Mouse (Mus musculus): ENCODE data around the gene Galk2.

DNA sequence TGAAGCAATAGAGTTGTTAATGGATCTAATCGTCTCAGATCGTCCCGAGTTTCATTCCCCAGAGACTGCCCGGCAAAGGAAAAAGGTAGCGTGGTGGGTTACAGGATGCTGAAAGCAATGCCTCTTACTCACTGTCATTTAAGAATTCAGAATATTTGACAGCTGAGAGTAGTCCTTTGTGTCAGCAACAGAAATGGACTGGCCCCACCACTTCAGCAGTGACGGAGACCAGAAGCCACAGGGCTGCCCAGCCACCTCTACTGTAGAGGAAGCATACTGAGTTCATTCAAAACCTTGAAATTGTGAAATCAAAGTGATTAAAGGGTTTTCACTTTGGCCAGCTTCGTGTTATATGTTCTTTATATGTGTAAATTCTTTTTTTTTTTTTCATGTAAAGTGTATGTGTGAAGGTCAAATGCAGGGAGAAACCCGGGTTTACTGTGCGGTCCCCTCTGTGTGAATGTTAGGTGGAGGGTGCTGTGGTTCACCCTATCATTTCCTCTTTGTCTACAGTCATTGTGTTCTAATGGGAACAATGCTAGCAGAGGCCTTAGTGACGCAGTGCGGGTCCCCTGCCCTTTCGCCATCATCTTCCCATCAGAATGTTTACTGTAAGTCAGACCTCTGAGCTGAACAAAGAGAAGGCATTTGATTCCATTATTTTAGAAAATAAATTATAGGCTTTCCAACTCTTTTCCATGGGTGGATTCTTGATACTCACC lies 156.2 kb downstream of the Galk2 start:
- TF ChIP-seq EP300 (IDR thresholded peaks at IDR 0.05; ENCODE audit: low read depth): no peak
- no peak for TF ChIP-seq CTCF (IDR thresholded peaks at IDR 0.05; ENCODE audit: low read depth)
